Mouse (Mus musculus): ENCODE measurements at regions not wholly inside any gene's neighbourhood (a gene's known extent, or its start where the extent isn't known, plus 50 kb on each side); places are given as distances from the start of the nearest gene placed in this dataset.

GRCm38 (mm10) chr3:41238046-41238445 is 155.2 kb upstream of the Pgrmc2 start:
- TF ChIP-seq CTCF (IDR thresholded peaks at IDR 0.05; ENCODE audit: low read depth, low read length) (no peak), POLR2A (IDR thresholded peaks at IDR 0.05; ENCODE audit: extremely low read depth, insufficient read depth, low read length) (no peak)
